Mouse (Mus musculus) gastrocnemius, postnatal 36 days (tissue): ENCODE measurements at regions not wholly inside any gene's neighbourhood (a gene's known extent, or its start where the extent isn't known, plus 50 kb on each side); places are given as distances from the start of the nearest gene placed in this dataset.

Experiments
- DNase-seq, 2 experiments: peaks; one replicate each; pipeline ENCODE4 v3.0.0; 2022
- intact Hi-C: fragments of 180-260 bp; cut with DNase I; formaldehyde crosslinking; loops from one replicate; pipeline ENCODE4 v1.15.1; 2025

DNA sequence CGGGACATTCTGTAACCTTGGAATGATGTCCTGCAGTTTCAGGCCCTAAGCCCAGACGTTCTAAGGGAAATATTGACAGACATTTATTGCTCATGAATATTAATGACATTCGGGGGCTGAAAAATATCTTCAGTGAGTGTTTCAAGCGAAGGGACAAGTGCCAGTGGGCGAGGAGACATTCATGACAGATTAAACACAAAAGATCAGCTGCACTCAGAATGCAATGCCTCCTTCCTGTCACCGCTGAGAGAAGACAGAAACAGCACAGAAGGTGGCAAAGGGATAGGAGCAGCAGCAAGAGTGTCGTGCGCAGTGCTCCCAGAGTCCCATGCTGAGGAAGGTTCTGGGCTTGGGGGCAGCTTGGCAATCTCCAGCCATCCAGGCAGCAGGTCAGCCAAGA, 85.1 kb upstream of the Otos start:
- no peak for DNase-seq
- intact Hi-C loops, result no loop called here

DNA sequence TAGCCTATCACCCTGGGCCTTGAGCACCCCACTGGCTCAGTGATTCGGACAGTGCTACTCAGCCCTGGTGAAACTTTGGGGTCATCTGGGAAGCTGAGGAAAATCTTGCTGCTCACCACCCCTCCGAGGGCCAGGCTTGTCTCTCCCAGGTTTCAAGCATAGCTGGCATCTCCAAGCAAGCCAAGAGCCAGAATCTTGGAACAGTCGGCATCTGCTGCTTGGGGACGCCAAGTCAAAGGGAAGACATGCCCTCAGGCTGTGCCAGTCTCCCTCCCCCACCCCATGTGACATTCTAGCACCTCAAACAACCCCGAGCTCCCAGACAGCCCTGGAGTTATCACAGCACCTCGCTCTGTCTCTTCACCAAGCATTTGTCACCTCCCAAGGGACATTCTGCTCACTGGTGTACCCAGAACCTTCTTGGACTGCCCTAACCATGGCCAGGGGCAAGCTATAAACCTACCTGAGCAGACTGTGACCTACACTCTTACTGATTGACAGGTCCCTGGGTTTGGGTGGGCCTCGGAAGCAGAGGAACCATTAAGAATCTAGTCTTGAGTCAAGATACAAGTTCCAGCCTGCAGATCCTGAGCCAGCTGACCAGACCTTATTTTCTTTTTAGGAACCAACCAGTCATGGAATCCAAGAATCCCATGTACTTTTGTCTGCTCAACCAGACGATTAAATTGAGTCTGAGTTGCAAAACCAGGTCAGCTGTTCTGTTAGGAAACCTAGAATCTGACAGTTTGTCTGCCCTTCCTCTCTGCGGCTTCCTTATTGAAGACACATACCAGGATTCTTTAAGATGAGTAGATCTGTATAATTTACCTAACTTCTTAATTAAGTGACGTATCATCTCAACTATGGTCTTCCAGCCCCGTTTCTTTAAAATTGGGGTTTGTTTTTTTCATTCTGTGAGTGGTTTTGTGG, 83.0 kb upstream of the Otos start:
- intact Hi-C loops, result no loop called here
- no peak for DNase-seq

DNA sequence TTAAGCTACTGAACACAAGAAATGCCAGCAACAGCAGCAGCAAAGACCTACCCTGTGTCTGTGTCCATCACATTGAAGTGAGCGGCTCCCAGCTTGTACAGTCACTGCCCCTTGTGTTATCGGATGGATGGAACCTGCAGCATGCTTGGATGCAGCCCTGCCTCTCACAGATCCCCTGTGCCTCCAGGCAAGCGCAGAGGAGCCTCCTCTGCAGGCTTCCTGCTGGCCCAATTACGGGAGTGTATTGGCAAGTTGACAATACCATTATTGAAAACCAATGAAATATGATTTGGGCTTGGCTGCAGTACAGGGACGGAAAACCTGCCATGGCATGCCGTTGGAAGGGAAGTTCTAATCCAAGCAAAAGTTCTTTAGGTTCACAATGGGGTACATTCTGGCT, 81.9 kb upstream of the Otos start:
- intact Hi-C loops, result no loop called here
- no peak for DNase-seq

DNA sequence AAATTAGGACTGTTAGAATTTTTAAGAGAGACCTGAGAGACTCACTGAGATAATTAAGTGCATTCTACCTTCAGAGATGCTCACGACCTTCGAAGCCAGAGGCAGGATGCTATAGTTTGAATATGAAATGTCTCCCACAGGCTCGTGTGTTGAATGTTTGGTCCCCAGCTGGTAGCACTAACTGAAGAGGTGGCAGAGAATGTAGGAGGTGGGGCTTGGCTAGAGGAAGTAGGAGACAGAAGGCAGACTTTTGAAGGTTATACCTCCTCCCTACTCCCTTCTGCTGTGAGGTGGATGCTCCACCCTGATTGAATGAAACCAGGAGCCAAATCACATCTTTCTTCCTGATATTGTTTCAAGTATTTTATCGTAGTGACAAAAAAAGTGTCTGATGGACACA, 79.3 kb upstream of the Otos start:
- intact Hi-C loops, result no loop called here
- no peak for DNase-seq

DNA sequence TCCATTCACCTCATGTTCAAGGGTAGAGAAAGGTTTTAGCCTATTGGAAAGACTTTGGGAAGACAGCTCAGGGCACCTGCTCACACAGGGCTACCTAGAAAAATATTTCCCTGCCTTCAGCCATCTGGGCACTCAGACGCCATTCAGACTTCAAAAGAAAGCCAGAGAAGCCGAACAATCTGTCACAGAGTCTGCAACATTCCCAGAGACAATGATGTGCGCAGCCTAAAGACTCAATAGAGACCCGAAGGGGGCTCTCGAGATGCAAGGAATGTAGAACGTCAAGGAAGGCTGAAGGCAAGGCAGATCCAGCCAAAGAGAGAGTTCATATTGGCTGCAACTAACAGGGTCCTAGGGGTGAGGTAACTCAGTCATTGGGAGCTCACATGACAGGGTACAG, 78.7 kb upstream of the Otos start:
- DNase-seq, result no peak
- intact Hi-C loops, result no loop called here

DNA sequence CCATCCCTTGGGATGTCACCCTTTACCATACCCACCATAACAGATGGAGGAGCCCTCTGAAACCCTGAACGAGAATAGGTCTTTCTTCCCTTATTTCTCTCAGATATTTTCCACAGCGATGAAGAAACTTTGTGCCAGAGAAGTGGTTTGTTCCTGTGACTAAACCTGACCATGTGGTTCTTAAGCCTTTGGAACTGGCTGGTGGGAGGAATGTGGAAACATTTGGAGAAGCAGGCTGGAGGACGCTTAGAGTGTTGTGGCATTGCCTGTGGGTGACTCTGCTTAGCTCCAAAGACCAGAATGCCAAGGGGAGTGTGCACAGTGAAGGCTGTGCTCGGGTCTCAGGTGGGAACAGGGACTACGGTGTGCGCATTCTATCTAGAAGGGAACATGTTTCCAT, 77.7 kb upstream of the Otos start:
- DNase-seq, result no peak
- intact Hi-C loops, result no loop called here

DNA sequence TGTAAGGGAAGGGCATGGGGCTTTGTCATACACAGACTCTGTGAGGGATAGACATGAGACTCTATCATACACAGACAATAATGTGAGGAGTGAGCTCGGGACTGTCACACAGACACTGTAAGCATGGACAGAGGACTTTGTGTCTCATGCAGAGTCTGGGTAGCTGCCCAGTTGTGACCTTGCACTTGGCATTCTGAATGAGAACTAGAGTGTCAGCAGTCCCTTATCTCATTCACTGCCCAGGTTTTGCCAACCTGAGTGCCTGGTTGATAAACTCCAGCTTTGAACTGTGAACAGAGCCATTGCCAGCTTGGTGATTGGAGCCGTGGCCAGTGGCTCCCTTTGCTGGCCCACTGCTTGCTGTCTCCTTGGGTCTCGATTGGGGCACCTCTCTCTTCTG, 75.5 kb upstream of the Otos start:
- intact Hi-C loops, result no loop called here
- DNase-seq, result no peak

DNA sequence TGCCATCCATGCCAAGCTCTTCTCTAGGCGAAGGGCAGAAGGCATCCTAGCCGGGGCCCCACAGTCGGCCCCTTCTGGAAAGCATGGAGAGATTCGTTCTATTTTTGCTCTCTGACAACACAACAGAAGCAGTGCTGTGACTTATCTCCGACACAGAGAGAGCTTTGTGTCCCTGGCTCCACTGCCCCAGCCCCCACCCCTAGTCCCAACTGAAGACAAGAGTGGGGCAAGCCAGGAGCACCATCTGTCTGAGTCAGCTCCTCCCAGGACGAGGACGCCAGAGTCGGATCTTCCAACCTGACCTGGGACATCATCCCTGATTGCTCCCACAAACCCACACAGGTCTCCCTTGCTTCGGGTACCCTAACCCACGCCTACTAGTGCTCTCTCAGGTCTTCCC, 71.9 kb upstream of the Otos start:
- intact Hi-C loops, result no loop called here
- DNase-seq, result no peak

DNA sequence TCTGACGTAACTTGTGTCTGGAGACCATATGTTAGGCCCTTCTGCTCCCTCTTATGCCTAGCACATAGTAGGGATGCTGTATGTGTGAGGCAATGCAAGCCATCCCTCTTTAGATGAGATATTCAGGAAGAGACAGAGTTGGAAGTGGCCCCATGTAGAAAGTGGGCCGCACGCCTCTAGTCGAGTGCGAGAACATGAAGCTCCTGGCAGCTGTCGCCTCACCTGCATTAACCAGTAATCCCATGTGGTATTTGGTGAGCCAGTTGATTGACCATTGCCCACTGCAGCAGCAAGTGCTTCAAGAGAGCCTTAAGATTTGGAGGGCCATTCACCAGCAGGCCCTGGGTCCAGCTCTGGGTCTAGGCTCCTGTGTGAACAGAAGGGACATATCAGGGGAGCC, 71.2 kb upstream of the Otos start:
- no peak for DNase-seq
- intact Hi-C loops, result loop anchor here (5.0 kb wide), 1 partner anchor 47 kb away; no protein-coding TSS in a partner anchor

DNA sequence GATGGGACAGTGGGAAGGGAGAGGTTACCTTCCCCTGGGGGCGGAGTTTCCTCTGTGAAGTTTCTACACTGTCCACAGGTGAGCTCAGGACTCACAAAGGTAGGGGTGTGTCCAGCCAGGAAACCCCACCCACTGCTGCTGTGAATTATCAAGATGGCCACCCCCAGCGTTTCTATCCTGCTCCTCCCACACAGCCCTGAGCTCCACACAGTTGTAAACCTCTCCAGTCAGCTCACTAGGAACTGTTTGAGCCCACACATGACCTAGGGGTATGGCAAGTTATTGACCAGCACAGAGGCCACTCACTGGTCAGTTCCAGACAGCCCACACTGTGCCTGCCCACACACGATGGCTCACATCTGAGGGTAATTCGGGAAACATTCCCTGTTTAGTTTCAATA, 69.5 kb upstream of the Otos start:
- DNase-seq, result no peak
- intact Hi-C loops, result loop anchor here (5.0 kb wide), 1 partner anchor 49 kb away; no protein-coding TSS in a partner anchor

DNA sequence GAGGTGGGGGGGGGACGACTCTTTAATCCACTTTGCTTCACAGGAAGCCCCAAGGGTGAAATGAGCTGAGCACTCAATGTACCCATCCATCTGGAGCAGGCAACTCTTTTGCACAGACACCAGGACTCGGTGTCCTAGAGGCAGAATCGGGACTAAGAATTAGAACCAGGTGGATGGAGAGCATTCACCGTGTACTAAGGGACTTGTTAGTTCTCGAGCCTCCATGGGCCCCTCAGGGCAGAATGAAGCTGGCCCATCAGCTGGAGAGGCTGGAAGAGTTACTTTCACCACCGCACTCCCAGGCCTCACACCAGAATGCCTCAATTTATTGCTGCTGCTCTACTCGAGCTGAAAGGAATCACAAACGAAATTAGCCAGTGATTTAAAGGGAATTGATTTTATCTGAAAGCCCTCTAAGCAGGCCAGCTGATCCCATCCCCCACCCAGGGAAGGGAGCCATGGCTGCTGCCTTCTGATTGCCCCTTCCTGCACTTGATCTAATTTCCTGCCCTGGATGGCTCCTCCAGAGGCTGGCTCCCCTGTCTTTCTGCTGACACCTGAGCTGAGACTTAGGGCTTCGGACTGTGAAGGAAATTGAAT, 66.2 kb upstream of the Otos start:
- intact Hi-C loops, result loop anchor here (5.0 kb wide), 2 partner anchors 52 to 67 kb away; no protein-coding TSS in a partner anchor
- peak in 1 of 2 experiments; percentile 3 for DNase-seq

DNA sequence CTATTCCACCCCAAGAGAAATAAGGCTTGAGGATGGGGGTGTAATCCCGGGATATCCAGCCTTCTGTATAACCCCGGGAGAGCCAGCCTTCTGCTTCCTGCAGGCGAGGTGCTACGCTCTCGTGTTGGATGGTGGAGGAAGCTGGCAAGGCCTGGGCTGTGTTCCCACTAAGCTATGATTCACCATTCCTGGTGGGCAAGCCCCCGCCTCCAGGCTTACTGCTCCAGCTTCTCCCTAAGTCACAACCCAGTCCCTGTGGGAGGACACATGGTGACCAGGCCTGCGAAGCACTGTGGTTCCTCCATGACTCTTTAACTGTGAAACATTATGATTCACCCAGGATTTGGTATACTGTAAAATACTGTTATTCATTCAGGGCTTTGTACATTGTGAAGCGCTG, 63.7 kb upstream of the Otos start:
- intact Hi-C loops, result loop anchor here (5.0 kb wide), 1 partner anchor 70 kb away; no protein-coding TSS in a partner anchor
- DNase-seq, result peak in 1 of 2 experiments; percentile 1

DNA sequence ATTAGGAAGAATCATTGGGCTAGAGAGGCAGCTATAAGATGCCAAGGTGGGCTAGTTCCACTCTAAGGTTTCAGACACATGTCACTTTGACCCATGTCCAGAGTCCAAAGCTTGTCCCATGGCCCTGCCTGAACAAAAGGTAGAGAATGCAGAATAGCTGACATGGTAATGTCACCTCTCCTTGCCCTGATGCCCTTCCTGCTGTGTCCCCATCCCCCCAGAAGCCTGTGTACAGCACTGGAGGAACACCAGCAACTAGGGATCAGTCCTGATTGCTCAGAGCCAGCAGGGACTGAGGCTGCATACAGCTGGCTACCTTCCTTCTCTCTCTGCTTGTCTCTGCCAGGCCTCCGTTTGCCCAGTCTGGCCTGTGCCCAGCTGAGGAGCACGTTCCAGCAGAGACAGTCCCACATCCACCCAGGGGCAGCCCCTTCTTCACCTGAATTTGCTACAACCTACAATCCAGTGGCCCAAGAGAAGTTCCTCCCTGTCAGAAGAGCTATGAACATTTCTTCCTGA, 61.7 kb upstream of the Otos start:
- DNase-seq, result peak in 1 of 2 experiments; percentile 34
- intact Hi-C loops, result loop anchor here (5.0 kb wide), 1 partner anchor 72 kb away; no protein-coding TSS in a partner anchor

DNA sequence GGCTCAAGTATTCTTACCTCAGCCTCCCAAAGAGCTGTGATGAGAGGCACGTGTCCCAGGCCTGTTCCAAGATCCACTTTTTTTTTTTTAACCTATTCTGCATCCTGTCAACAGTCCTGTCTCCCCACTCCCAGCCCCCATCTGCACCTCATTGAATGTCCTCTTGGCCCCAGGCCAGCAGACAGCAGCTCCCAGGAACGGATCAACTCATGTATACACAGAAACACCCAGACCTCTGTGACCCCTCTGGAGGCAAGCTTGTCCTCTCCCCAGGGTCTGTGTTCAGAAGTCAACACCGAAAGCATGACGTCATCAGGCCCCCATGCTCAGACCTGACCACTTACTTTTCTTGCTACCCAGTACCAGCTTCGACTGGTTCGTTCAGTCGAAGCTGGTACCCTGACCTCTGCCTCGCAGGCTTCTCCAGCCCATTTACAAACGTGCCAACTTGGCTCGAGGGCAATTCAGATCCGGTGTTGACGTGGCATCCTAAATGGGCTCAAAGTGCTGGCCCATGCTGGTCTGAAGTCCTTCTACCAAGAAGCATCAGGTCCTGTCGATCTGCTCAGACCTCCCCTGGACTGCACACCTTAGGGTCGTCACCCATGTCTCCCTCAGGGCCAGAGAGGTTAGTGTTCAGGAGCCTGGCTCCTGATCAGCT, 60.7 kb upstream of the Otos start:
- no peak for DNase-seq
- intact Hi-C loops, result no loop called here

DNA sequence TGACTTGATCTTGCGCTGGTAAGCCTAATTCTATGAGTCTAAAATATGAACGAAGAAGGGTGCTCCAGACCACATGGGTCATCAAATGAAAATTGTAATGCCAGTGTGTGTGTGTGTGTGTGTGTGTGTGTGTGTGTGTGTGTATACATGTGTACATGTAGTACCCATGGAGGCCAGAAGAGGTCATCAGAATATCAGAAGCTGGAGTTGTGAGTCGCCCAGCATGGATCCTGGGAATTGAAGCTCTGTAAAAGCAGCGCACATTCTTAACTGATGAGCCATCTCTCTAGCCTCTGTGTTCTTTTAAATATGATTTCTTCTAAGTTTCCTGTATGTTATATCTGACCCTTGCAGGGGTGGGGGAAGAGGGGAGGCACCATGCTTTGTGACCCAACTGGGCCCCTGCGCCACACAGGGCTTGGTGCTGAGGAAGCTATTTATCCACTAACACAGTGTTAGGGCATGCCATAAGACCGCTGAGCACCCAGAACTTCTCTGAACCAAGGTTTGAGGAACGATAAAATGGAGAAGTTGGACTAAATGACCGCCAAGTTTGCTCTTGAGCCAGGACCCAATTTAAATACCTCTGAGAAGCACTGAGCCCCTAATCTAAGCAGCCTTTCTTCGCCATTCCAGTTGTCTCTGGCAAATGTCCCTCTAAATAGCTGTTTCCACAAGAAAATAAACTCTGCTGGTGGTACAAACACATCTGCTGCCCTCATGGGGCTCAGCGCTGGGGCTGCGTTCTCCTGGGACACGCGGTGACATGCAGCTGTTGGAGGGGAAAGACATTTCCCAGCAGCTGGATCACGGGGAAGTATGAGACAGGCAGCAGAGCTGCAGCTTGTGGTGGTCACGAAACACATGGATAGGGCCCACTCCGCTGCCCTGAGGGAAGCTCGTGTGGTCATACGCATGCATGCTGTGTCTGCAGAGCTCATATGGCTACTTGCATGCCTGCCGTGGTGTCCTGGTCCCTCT, 59.6 kb upstream of the Otos start:
- no peak for DNase-seq
- intact Hi-C loops, result no loop called here

DNA sequence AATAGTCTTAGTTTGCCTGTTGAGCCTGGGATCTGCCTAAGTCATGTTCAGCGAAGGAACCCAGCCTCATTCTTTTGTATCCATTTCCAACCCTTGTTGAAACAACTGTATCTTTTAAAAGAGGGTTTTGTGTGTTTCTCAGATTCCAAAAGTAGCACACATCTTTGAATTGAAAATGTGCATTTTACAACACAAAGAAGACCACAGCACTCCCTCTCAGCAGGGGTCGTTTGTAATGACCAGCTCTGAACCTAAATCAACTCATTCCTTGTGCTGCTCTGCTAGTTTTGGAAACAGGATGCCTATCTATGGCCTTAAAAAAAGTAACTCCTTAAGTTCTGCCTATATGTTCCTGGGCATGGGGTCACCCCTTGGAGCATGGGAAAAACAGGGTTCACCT, 58.8 kb upstream of the Otos start:
- intact Hi-C loops, result no loop called here
- DNase-seq, result no peak

DNA sequence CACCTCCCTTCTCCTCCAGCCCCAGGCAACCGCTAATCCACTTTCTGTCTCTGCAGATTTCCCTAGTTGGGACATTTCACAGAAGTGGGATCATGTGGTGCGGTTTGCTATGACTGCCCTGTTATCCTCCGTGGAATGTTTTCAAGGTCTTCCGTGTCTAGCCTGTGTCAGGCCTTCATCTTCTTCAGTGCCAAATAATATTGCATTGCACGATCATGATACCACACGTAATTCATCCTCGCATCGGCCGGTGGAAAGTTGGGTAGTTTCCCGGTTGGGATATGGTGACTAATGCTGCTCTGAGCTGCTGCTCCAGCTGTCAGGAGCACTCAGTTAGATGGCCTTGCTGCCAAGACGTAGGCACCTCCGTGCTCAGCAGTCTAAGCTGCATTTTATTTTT, 55.3 kb upstream of the Otos start:
- DNase-seq, result peak; percentile 53 to 62
- intact Hi-C loops, result loop anchor here (1.0 kb wide), 1 partner anchor 128 kb away; no protein-coding TSS in a partner anchor

DNA sequence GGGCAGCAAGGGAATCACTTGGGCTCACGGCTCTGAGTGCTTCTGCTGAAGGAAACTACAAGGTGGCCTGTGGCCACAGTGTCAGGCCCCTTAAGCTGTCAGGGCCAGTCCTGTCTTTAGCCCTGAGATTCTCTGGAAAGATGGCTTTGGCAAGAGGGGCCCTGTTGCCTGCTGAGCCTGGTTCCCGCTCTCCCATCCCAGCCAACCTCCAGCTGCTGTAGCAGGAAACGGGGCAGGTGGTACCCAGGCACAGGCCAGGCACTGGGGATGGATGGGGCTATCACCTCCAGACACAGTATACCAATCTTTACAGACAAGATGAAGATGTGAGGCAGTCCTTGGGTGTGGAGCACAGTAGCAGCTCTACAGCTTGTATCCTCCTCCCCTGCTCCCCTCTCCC, 54.6 kb upstream of the Otos start:
- intact Hi-C loops, result no loop called here

DNA sequence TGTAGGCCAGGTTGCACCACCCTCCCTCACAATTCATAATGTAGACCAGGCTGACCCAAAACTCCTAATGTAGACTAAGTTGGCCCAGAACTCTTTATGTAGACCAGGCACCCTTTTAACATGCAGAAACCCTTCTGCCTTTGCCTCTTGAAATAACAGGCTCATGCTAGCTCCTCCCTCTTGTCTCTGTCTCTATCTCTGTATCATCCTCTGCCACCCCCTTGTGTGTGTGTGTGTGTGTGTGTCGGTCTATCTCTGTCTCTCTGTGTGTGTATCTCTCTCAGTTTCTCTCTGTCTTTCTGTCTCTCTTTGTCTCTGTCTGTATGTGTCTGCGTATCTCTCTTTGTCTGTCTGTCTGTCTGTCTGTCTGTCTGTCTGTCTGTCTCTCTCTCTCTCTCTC, 51.5 kb upstream of the Otos start:
- no peak for DNase-seq
- intact Hi-C loops, result no loop called here

More for the DNA sequence above, 54.6 kb upstream of the Otos start:
- DNase-seq, result no peak

DNA sequence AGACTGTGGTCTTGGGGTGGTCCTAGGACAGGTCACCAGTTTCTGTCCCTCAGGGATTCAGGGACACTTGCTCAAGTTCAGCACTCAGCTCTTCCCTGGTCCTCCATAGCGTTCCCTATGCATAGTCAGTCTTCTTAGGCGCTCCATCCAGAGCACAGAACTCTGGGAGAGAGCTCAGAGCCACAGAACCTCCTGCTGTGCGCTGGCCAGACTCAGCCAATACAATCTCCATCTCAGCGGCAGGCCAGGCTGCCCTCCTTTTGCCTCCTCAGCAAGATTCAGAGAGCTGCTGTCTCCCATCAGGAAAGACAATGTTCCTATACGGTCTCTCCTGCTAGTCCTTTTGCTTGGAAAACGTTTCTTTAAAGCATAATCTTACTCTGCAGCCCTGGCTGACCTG, 51.1 kb upstream of the Otos start:
- intact Hi-C loops, result loop anchor here (5.0 kb wide), 3 partner anchors 73 to 198 kb away; no protein-coding TSS in a partner anchor

More for the DNA sequence above, 51.1 kb upstream of the Otos start:
- DNase-seq, result peak in 1 of 2 experiments; percentile 2
